Mouse (Mus musculus): Measurements from ENCODE around the gene Lhx5. TPM values are rescaled to one million over a fixed set of nuclear protein-coding genes. Genes with fewer than 3 reads are reported as not detected.
A peak's percentile ranks its signal among the peaks of the same experiment; 100 is the strongest.

Gene Lhx5
- polyA plus RNA-seq, 1 experiment, result 0.38 TPM

DNA sequence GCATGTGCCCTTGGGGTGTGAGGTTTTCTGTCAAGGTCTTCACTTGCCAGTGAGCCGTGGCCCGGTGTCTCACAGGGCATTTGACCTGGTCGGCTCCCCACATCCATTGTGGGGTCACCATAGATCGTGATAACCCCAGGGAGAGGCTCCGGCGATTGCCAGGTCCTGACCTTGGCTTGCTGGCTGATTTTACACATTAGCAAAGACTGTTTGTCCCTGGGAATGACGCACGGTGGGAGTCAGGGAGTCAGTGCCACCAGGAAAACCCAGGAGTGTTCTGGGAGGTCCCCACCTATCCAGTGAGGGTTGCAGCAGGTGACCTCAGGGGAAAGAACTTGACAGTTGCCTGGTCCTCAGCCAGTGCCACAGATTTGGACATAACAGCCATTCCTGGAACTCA, 41.3 kb downstream of the Lhx5 start, which contains the start of gene Sdsl:
Sdsl (minus strand) TSS at position 41 of the 400 bp plus-strand sequence.
- no peaks in the 10 kb centered on the region for H3K36me3 ChIP-seq (ENCODE audit: control insufficient read depth, insufficient read depth, low read length)
- WGBS, result 73% methylated on average over 8 of the region's 8 CpGs
- H3K27ac ChIP-seq (ENCODE audit: insufficient read depth, low read depth, low read length), result peak within 1 kb of the TSS; percentile 2; the same call in 1 of the 2 replicates
- peaks cover 14% of the 10 kb centered on the region; the same call in 1 of the 2 replicates for H3K4me1 ChIP-seq (ENCODE audit: control insufficient read depth, insufficient read depth, insufficient read length, low read length)
- no peaks in the 10 kb centered on the region for H3K27me3 ChIP-seq (ENCODE audit: control insufficient read depth, insufficient read depth, low read length)
- TF ChIP-seq POLR2A (IDR thresholded peaks at IDR 0.05; ENCODE audit: low read depth, low read length) (no peak), CTCF (IDR thresholded peaks at IDR 0.05; ENCODE audit: extremely low read depth, insufficient read length, insufficient replicate concordance, low read depth, low read length) (no peak)
- no peak within 1 kb of the TSS for H3K4me3 ChIP-seq (ENCODE audit: low read depth, low read length)

DNA sequence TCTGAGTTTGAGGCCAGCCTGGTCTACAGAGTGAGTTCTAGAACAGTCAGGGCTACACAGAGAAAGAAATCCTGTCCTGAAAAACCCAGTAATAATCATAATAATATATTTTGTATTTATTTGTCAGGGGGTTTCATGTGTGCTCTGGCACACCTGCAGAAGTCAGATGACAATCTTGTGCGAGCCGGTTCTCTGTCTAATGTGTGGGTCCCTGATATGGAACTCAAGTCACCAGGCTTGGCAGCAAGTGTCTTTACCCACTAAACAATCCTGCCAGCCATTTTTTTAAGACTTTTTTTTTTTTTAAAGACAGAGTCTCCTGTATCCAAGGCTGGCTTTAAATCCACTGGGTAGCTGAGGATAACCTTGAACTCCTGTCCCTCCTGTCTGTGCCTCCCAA, 41.9 kb downstream of the Lhx5 start:
- H3K36me3 ChIP-seq (ENCODE audit: control insufficient read depth, insufficient read depth, low read length), result no peaks in the 10 kb centered on the region
- TF ChIP-seq CTCF (IDR thresholded peaks at IDR 0.05; ENCODE audit: extremely low read depth, insufficient read length, insufficient replicate concordance, low read depth, low read length) (no peak), POLR2A (IDR thresholded peaks at IDR 0.05; ENCODE audit: low read depth, low read length) (no peak)
- H3K27ac ChIP-seq (ENCODE audit: insufficient read depth, low read depth, low read length), result no peak overlapping the region
- H3K27me3 ChIP-seq (ENCODE audit: control insufficient read depth, insufficient read depth, low read length), result no peaks in the 10 kb centered on the region
- 95% methylated on average over 2 of the region's 2 CpGs for WGBS
- H3K4me3 ChIP-seq (ENCODE audit: low read depth, low read length), result no peak overlapping the region
- H3K4me1 ChIP-seq (ENCODE audit: control insufficient read depth, insufficient read depth, insufficient read length, low read length), result peaks cover 10% of the 10 kb centered on the region; the same call in 1 of the 2 replicates

DNA sequence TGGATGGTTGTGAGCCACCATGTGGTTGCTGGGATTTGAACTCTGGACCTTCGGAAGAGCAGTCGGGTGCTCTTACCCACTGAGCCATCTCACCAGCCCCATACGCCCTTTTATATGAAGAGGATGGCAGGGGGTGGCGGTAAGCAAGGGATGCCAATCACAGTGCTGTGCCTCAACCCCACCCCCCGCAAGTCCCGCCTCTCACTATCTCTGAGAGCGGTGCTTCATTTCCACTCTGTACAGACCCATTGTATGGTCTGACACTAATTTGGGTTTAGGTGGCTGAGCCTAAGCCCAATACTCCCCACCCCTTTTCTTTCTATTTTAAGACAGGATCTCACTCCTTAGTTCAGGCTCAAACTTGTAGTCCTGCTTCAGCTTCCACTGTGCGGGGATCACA, 44.4 kb downstream of the Lhx5 start:
- Histone ChIP-seq H3K4me1 (ENCODE audit: control insufficient read depth, insufficient read depth, insufficient read length, low read length) (peaks cover 6% of the 10 kb centered on the region; the same call in 1 of the 2 replicates), H3K36me3 (ENCODE audit: control insufficient read depth, insufficient read depth, low read length) (no peaks in the 10 kb centered on the region), H3K27ac (ENCODE audit: insufficient read depth, low read depth, low read length) (no peak overlapping the region), H3K4me3 (ENCODE audit: low read depth, low read length) (no peak overlapping the region), H3K27me3 (ENCODE audit: control insufficient read depth, insufficient read depth, low read length) (no peaks in the 10 kb centered on the region)
- 72% methylated on average over 8 of the region's 8 CpGs for WGBS
- no peak for TF ChIP-seq POLR2A (IDR thresholded peaks at IDR 0.05; ENCODE audit: low read depth, low read length)
- no peak for TF ChIP-seq CTCF (IDR thresholded peaks at IDR 0.05; ENCODE audit: extremely low read depth, insufficient read length, insufficient replicate concordance, low read depth, low read length)

- 34% methylated on average over 13 of the region's 13 CpGs for WGBS
- peaks cover 4% of the 10 kb centered on the region; the same call in 1 of the 2 replicates for H3K4me1 ChIP-seq (ENCODE audit: control insufficient read depth, insufficient read depth, insufficient read length, low read length)
- TF ChIP-seq POLR2A (IDR thresholded peaks at IDR 0.05; ENCODE audit: low read depth, low read length), result no peak
- no peak for TF ChIP-seq CTCF (IDR thresholded peaks at IDR 0.05; ENCODE audit: extremely low read depth, insufficient read length, insufficient replicate concordance, low read depth, low read length)
Observed at GRCm38 (mm10) chr5:120476296-120476695, 44.8 kb downstream of the Lhx5 start, which contains the start of gene Sds. Sds (plus strand) TSS chr5:120476526.

DNA sequence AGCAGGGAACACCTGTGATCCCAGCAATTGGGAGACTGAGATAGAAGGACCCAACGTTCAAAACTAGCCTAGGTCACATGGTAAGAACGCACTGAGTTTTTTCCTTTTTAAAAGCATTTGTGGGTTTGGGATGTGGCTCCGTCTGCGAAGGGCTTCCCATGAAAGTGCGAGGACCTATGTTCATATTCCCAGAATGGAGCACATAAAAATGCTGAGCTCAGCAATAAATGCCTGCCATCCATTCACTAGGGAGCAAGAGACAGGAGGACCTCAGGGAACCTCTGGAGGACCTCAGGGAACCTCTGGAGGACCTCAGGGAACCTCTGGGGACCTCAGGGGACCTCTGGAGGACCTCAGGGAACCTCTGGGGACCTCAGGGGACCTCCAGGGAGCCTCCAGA, 46.5 kb downstream of the Lhx5 start:
- Histone ChIP-seq H3K36me3 (ENCODE audit: control insufficient read depth, insufficient read depth, low read length) (no peaks in the 10 kb centered on the region), H3K27me3 (ENCODE audit: control insufficient read depth, insufficient read depth, low read length) (no peaks in the 10 kb centered on the region), H3K4me3 (ENCODE audit: low read depth, low read length) (no peak overlapping the region), H3K27ac (ENCODE audit: insufficient read depth, low read depth, low read length) (no peak overlapping the region), H3K4me1 (ENCODE audit: control insufficient read depth, insufficient read depth, insufficient read length, low read length) (no peaks in the 10 kb centered on the region)
- WGBS, result 85% methylated on average over 5 of the region's 5 CpGs
- TF ChIP-seq CTCF (IDR thresholded peaks at IDR 0.05; ENCODE audit: extremely low read depth, insufficient read length, insufficient replicate concordance, low read depth, low read length) (no peak), POLR2A (IDR thresholded peaks at IDR 0.05; ENCODE audit: low read depth, low read length) (no peak)

More at GRCm38 (mm10) chr5:120476296-120476695, 44.8 kb downstream of the Lhx5 start, which contains the start of gene Sds:
- Histone ChIP-seq H3K4me3 (ENCODE audit: low read depth, low read length) (no peak within 1 kb of the TSS), H3K36me3 (ENCODE audit: control insufficient read depth, insufficient read depth, low read length) (no peaks in the 10 kb centered on the region), H3K27me3 (ENCODE audit: control insufficient read depth, insufficient read depth, low read length) (no peaks in the 10 kb centered on the region), H3K27ac (ENCODE audit: insufficient read depth, low read depth, low read length) (no peak within 1 kb of the TSS)

DNA sequence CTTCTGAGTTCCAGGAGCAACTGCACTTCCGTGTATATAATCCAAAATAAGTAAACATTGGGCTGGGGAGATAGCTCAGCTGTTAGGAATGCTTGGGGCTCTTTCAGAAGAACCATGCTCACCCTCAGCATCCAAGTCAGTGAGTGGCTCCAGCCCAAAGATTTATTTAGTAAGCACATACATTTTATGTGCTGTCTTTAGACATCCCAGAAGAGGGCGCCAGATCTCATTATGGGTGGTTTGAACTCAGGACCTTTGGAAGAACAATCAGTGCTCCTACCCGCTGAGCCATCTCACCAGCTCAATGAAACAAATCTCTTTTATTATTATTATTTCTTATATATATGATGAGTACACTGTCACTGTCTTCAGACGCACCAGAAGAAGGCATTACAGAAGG, 48.0 kb downstream of the Lhx5 start:
- H3K27me3 ChIP-seq (ENCODE audit: control insufficient read depth, insufficient read depth, low read length), result no peaks in the 10 kb centered on the region
- TF ChIP-seq POLR2A (IDR thresholded peaks at IDR 0.05; ENCODE audit: low read depth, low read length) (no peak), CTCF (IDR thresholded peaks at IDR 0.05; ENCODE audit: extremely low read depth, insufficient read length, insufficient replicate concordance, low read depth, low read length) (no peak)
- H3K4me1 ChIP-seq (ENCODE audit: control insufficient read depth, insufficient read depth, insufficient read length, low read length), result no peaks in the 10 kb centered on the region
- H3K36me3 ChIP-seq (ENCODE audit: control insufficient read depth, insufficient read depth, low read length), result no peaks in the 10 kb centered on the region
- no peak overlapping the region for H3K4me3 ChIP-seq (ENCODE audit: low read depth, low read length)
- no peak overlapping the region for H3K27ac ChIP-seq (ENCODE audit: insufficient read depth, low read depth, low read length)
- WGBS, result 63% methylated on average over 4 of the region's 4 CpGs

- TF ChIP-seq CTCF (IDR thresholded peaks at IDR 0.05; ENCODE audit: extremely low read depth, insufficient read length, insufficient replicate concordance, low read depth, low read length) (no peak), POLR2A (IDR thresholded peaks at IDR 0.05; ENCODE audit: low read depth, low read length) (no peak)
- no peak overlapping the region for H3K27ac ChIP-seq (ENCODE audit: insufficient read depth, low read depth, low read length)
- H3K27me3 ChIP-seq (ENCODE audit: control insufficient read depth, insufficient read depth, low read length), result no peaks in the 10 kb centered on the region
- peaks cover 3% of the 10 kb centered on the region; the same call in 1 of the 2 replicates for H3K36me3 ChIP-seq (ENCODE audit: control insufficient read depth, insufficient read depth, low read length)
- no peak overlapping the region for H3K4me3 ChIP-seq (ENCODE audit: low read depth, low read length)
- WGBS, result 79% methylated on average over 9 of the region's 9 CpGs
- H3K4me1 ChIP-seq (ENCODE audit: control insufficient read depth, insufficient read depth, insufficient read length, low read length), result no peaks in the 10 kb centered on the region
Observed at GRCm38 (mm10) chr5:120481205-120481604, 49.7 kb downstream of the Lhx5 start.
